Mouse (Mus musculus) liver, embryonic 12.5 days (tissue): Measurements from ENCODE around the gene Gm15107. TPM values are rescaled to one million over a fixed set of nuclear protein-coding genes. Genes with fewer than 3 reads are reported as not detected.
"Not testable (repeated sequence)": the region's sequence is repeated elsewhere in the genome, so short reads cannot be mapped to it uniquely, and the experiment has no call there.

Experiments used
- ATAC-seq: fragments of 200-750 bp; cut with Nextera tagmentation; 2 replicates; pipeline ENCODE4 v1.8.0; 2017; ENCODE audit warnings: moderate number of reproducible peaks, mild to moderate bottlenecking, moderate library complexity
- H3K27ac ChIP-seq: fragments of 300-500 bp; sonication (generic); 2 replicates; pipeline ENCODE4 v1.5.1; 2016; ENCODE audit warnings: mild to moderate bottlenecking
- H3K27me3 ChIP-seq: fragments of 300-500 bp; sonication (generic); replicated peaks from 2 replicates; pipeline ENCODE4 v1.6.1; 2016; ENCODE audit warnings: mild to moderate bottlenecking, moderate library complexity
- H3K36me3 ChIP-seq: fragments of 300-500 bp; sonication (generic); 2 replicates; pipeline ENCODE4 v1.6.1; 2016; ENCODE audit warnings: mild to moderate bottlenecking, moderate library complexity
- H3K4me1 ChIP-seq: fragments of 300-500 bp; sonication (generic); 2 replicates; pipeline ENCODE4 v1.6.1; 2016
- H3K4me2 ChIP-seq: fragments of 300-500 bp; sonication (generic); 2 replicates; pipeline ENCODE4 v1.6.1; 2016; ENCODE audit warnings: mild to moderate bottlenecking, moderate library complexity
- H3K4me3 ChIP-seq: fragments of 300-500 bp; sonication (generic); 2 replicates; pipeline ENCODE4 v1.5.1; 2016; ENCODE audit warnings: mild to moderate bottlenecking, moderate library complexity
- H3K9ac ChIP-seq: fragments of 300-500 bp; sonication (generic); 2 replicates; pipeline ENCODE4 v1.6.1; 2016; ENCODE audit warnings: mild to moderate bottlenecking, moderate library complexity
- H3K9me3 ChIP-seq: fragments of 300-500 bp; sonication (generic); replicated peaks from 2 replicates; pipeline ENCODE4 v1.6.1; 2016; ENCODE audit warnings: mild to moderate bottlenecking, moderate library complexity
- WGBS: fragments of 180-500 bp; shearing (Covaris S2); methylation state at CpG from one replicate; pipeline ENCODE4 v1.1.7; 2016; ENCODE audit not compliant: insufficient replicate concordance; 5-methylcytosine and 5-hydroxymethylcytosine counted together
- polyA plus RNA-seq: library from polyadenylated mRNA; unstranded; fragments of >200 nt; fragmentation: Nextera tagmentation; extraction: Ambion mirVana; gene quantifications from 2 replicates; pipeline ENCODE4 v1.2.1, GENCODE M21; 2016

Gene Gm15107
- not detected in 2 replicates for polyA plus RNA-seq

- WGBS = 83% methylated on average over 1 of the region's 6 CpGs
- not testable (repeated sequence) for H3K9me3 ChIP-seq, ATAC-seq, H3K36me3 ChIP-seq, H3K27me3 ChIP-seq, H3K9ac ChIP-seq, H3K4me1 ChIP-seq, H3K4me3 ChIP-seq, H3K4me2 ChIP-seq, H3K27ac ChIP-seq
Measured at GRCm38 (mm10) chrX:148180424-148180823, at the start of gene Gm15107. TSS of gene Gm15107 (plus strand) at chrX:148180724.

Other genes with a start within 250 kb of the Gm15107 start
- gene Gm15080, start 187.7 kb upstream of the Gm15107 start, polyA plus RNA-seq = not detected in 2 replicates